Mouse (Mus musculus) cerebellum, adult (tissue): ENCODE measurements around the gene Fbxw13.
"Not testable (repeated sequence)": the region's sequence is repeated elsewhere in the genome, so short reads cannot be mapped to it uniquely, and the experiment has no call there.

Experiments used
- ATAC-seq: cut with Nextera tagmentation; 2 replicates; pipeline ENCODE4 v1.9.2; 2017; ENCODE audit warnings: mild to moderate bottlenecking, moderate library complexity, mixed read lengths; ENCODE audit not compliant: insufficient number of reproducible peaks, low FRiP score, low TSS enrichment

Fbxw13 gene

DNA sequence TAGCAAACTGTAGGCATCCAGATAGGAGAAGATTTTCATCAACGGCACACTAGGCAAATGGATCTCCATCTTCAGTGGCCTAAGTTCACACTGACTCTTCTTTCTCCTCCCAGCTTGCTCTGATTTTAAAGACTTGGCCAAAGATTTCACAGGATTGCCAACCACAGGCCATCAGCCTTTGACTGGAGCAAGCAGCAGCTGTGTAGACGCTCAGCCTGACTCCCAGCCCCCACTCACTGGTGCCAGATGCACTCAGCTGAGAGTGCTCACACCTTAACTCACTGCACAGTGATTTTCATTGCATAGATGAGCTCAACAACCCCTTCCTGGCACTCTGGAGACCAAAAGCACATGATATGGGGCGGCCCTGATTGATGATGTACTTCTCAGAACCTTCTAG, at the start of gene Fbxw13:
TSS of gene Fbxw13 (minus strand) at position 101 of the 400 bp plus-strand sequence.
- not testable (repeated sequence) for ATAC-seq

DNA sequence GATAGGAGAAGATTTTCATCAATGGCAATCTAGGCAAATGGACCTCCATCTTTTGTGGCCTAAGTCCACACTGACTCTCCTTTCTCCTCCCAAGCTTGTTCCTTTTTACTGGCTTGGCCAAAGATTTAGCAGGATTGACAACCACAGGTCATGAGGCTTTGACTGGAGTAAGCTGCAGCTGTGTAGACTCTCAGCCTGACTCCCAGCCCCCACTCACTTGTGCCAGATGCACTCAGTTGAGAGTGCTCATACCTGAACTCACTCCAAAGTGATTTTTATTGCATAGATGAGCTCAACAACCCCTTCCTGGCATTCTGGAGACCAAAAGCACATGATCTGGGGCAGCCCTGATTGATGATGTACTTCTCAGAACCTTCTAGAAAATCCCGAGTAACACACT, 38.9 kb upstream of the Fbxw13 start, which contains the start of gene Fbxw20:
TSS of gene Fbxw20 (minus strand) at position 101 of the 400 bp plus-strand sequence.
- ATAC-seq = no peak

DNA sequence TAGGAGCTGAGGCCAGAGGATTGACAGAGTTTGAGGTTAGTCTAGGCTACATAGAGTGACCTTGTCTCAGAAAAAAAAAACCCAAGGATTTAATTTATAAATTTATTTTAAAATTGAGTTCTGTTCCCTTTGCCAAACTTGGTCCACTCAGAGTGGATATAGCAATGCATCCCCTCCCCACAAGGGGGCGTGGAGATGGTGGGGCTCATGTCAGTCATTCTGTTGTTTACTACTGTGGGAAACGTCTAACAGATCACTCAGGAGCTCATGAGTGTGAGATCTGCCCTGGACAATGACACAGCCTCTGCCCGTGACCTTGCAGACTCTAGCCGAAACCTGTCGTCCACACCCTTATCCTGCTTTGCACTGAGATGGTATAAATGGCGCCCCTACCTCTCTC, 22.7 kb upstream of the Fbxw13 start:
- ATAC-seq = no peak

DNA sequence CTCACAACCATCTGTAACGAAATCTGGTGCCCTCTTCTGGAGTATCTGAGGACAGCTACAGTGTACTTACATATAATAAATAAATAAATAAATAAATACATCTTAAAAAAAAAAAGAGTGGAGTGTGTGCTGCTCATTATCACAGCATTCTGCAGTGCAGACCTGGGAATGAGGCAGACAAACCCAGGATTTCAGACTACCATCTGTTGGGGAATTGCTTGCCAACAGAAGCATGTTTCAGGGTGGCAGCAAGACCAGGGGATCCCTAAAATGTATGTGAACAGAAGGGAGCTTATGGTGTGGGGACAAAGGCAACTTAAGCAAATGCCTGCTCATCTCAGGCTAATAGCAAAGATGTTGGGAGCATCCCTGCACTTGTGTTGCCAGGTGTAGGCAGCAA, 5.6 kb upstream of the Fbxw13 start:
- ATAC-seq = not testable (repeated sequence)

DNA sequence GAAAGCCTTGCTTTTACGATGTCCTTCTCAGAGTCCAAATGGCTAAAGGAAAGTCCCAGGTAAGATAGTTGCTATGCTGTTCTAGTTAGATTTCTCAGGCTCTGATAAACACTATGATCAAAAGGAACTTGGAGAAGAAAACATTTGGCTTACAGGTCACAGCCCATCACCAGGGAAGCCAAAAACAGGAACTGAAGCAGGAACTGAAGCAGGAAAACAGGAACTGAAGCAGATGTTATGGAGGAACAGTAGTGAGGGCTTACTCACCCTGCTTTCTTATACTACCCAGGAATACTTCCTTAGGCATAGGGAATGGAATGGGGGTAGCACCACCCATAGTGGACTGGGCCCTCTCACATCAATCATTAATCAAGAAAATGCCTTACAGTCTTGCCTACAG, 4.6 kb upstream of the Fbxw13 start:
- no peak for ATAC-seq

DNA sequence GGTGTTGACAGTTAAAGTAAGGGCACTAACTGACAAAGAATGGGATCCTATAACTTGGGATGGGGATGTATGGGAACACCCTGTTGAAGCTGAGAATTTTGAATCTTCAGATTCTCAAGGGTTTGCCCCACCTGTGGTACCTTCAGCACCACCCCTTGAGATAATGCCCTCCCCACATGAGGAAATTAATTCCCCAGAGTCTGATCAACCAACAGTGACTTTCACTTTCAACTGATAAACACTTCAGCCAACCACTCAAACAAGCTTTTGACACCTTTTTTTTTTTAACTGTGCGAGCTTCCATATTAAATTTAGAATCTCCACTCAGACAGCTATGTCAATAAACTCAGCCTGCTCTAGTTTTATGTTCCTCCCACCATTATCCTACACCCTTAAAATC, 3.6 kb upstream of the Fbxw13 start:
- no peak for ATAC-seq

DNA sequence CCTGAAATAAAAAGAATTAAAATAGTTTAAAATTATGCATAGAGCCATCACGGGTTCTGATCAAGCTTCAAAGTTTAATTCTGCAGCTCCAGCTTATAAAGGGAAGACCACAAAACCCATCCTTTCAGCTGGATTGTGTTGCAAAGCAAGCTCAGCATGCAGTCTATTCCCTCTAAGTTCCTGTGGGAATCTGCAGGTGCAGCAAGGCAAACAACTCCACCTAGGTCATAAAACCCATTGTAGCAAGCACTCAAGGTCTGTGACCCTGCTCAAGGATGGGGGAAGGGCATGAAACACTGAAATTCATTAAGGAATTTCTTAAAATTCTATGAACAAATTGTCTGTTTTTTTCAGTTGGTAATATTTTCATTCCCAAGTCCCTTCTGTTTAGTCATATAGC, 18.6 kb downstream of the Fbxw13 start:
- no peak for ATAC-seq

DNA sequence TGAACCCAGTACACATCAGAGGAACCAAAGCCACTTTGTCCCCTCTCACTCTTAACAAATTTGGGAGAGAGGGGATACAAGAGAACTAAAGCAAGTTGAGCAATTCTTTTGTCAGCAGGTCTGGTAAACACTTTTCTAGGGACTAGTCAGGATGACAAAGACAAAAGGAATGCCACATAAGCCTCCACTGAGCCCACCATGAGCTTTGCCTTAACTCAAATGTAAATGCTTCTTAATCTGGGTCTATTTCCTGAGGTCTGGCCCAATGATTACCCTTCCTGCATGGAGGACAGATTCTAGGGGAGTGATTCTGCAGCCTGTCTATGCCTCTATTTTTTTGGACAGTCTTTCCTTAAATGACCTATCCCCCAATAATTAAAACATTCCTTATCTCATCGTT, 19.5 kb downstream of the Fbxw13 start:
- ATAC-seq = no peak

DNA sequence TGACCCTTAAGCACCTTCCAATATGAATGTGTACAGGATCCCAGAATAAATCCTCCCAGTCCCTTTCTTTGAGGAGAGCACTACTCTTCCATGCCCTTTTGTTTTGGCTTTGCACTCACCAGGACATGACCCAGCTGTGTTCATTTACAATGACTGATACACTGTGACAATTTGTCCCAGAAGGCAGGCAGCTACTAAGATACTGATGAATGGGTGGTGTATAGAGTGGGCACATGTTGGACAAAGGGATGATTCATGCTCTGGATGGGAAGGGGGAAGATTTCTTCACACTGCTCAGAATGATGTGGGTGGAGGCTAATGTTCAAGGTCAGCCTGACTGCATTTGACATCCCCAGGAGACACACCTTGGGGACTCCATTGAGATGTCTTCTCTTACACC, 28.5 kb downstream of the Fbxw13 start:
- ATAC-seq = no peak

DNA sequence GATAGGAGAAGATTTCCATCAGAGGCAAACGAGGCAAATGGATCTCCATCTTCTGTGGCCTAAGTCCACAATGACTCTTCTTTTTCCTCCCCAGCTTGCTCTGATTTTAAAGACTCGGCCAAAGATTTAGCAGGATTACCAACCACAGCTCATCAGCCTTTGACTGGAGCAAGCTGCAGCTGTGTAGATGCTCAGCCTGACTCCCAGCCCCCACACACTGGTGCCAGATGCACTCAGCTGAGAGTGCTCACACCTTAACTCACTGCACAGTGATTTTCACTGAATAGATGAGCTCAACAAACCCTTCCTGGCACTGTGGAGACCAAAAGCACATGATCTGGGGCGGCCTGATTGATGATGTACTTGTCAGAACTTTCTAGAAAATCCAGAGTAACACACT, 33.8 kb downstream of the Fbxw13 start, which contains the start of gene Fbxw21:
TSS of gene Fbxw21 (minus strand) at position 101 of the 400 bp plus-strand sequence.
- ATAC-seq = no peak

DNA sequence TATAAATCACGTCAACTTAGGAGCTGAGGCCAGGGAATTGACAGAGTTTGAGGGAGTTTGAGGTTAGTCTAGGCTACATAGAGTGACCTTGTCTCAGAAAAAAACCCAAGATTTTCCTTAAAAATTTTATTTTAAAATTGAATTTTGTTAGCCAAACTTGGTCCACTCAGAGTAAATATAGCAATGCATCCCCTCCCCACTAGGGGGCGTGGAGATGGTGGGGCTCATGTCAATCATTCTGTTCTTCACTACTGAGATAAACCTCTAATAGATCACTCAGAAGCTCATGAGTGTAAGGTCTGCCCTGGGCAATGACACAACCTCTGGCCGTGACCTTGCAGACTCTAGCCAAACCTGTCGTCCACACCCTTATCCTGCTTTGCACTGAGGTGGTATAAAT, 55.4 kb downstream of the Fbxw13 start:
- ATAC-seq = not testable (repeated sequence)

DNA sequence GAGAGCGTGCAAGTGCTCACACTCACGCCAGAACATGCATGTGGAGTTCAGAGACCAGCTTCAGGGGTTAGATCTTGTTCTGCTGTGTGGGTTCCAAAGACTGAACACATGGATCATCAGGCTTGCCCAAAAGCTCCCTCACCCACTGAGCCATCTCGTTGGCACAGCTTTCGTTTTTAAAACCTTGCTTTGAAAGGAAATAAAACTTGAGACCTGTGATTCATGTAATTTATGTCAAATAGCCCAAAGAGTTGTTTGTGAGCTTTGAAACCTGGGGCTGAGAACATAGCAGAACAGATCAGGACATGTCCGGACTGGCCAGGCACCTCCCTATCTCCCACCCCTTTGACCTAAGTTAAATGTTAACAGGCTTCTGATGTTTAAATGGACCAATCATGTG, 65.7 kb downstream of the Fbxw13 start:
- ATAC-seq = no peak
